Mouse (Mus musculus): ENCODE data around the gene Bcas2. TPM values are rescaled to one million over a fixed set of nuclear protein-coding genes. Genes with fewer than 3 reads are reported as not detected.
A peak's percentile ranks its signal among the peaks of the same experiment; 100 is the strongest.

Gene Bcas2
- total and polyA plus RNA-seq, 3 experiments, result 20.4 to 51.1 (median 47.8) TPM

GRCm38 (mm10) chr3:103221435-103221834 is 50.0 kb downstream of the Bcas2 start:
- 40% methylated on average over 2 of the region's 2 CpGs for WGBS
- no peak for DNase-seq
- Histone ChIP-seq H3K27ac (no peak overlapping the region), H3K36me3 (ENCODE audit: control insufficient read depth, insufficient read depth, low read length) (no peaks in the 10 kb centered on the region), H3K79me2 (replicated peaks; ENCODE audit: control insufficient read depth, insufficient read depth, low read length) (no peaks in the 10 kb centered on the region), H3K4me3 (no peak overlapping the region), H3K4me1 (ENCODE audit: control insufficient read depth, insufficient read depth, low read length) (no peaks in the 10 kb centered on the region), H3K9ac (ENCODE audit: low read depth, low read length) (no peak overlapping the region), H3K27me3 (ENCODE audit: control insufficient read depth, insufficient read depth, low read length) (no peaks in the 10 kb centered on the region)
- intact Hi-C loops (cut with DNase I), result loop anchor here (10.0 kb wide), 1 partner anchor 153 kb away; no protein-coding TSS in a partner anchor
- no peak for TF ChIP-seq POLR2A (IDR thresholded peaks at IDR 0.05; ENCODE audit: insufficient read depth, low read depth, low read length)
- TF ChIP-seq EP300 (IDR thresholded peaks at IDR 0.05; ENCODE audit: insufficient read depth, low read depth, low read length), result no peak
- no peak for TF ChIP-seq CTCF (IDR thresholded peaks at IDR 0.05)

DNA sequence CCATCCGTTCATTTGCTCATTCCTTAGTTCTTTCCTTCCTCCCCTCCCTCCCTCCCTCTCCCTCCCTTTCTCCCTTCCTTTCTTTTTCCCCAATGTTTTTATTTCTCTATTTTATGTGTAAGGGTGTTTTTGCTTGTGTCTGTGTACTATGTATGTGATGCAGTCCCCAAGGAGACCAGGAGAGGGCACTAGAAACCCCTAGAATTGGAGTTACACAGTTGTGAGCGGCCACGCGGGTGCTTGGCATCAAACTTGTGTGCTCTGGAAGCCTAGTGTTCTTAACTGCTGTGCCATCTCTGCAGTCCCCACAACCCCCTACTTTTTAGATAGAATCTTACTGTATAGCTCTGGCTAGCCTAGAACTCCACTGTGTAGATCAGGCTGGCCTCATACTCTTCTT is 52.3 kb downstream of the Bcas2 start:
- no peaks in the 10 kb centered on the region for H3K4me1 ChIP-seq (ENCODE audit: control insufficient read depth, insufficient read depth, low read length)
- no peak overlapping the region for H3K9ac ChIP-seq (ENCODE audit: low read depth, low read length)
- intact Hi-C loops (cut with DNase I), result loop anchor here (10.0 kb wide), 1 partner anchor 151 kb away; no protein-coding TSS in a partner anchor
- TF ChIP-seq POLR2A (IDR thresholded peaks at IDR 0.05; ENCODE audit: insufficient read depth, low read depth, low read length) (no peak), EP300 (IDR thresholded peaks at IDR 0.05; ENCODE audit: insufficient read depth, low read depth, low read length) (no peak), CTCF (IDR thresholded peaks at IDR 0.05) (peak; percentile 49)
- H3K27ac ChIP-seq, result no peak overlapping the region
- H3K27me3 ChIP-seq (ENCODE audit: control insufficient read depth, insufficient read depth, low read length), result no peaks in the 10 kb centered on the region
- 53% methylated on average over 4 of the region's 4 CpGs for WGBS
- no peak overlapping the region for H3K4me3 ChIP-seq
- no peaks in the 10 kb centered on the region for H3K79me2 ChIP-seq (replicated peaks; ENCODE audit: control insufficient read depth, insufficient read depth, low read length)
- no peak for DNase-seq
- no peaks in the 10 kb centered on the region for H3K36me3 ChIP-seq (ENCODE audit: control insufficient read depth, insufficient read depth, low read length)

DNA sequence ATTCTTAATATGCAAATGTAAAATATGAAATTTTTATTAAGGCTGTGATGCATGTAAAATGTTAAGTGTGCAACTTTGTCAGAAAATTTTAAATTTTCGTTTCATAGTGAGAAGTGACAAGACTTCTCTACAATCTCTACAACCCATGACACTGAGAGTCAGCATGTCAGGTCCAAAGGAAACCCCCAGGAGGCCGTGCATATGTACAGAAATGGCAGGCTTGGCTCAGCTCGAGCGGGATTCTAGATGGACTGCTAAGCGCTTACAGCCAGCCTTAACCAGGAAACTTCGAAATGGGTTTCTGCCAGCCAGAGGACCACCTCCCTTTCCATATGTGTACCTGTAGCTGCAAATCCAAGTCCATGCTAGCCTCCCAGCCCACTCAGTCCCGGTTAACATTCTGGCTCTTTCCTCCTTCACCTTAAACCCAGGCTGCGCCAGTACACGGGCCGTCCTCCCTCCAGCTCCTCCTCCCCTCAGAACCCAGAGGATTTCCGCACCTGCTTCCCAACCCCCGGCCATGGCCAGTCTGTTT is 52.8 kb downstream of the Bcas2 start:
- intact Hi-C loops (cut with DNase I), result loop anchor here (10.0 kb wide), 1 partner anchor 151 kb away; no protein-coding TSS in a partner anchor
- H3K9ac ChIP-seq (ENCODE audit: low read depth, low read length), result no peak overlapping the region
- H3K4me3 ChIP-seq, result no peak overlapping the region
- H3K79me2 ChIP-seq (replicated peaks; ENCODE audit: control insufficient read depth, insufficient read depth, low read length), result no peaks in the 10 kb centered on the region
- H3K4me1 ChIP-seq (ENCODE audit: control insufficient read depth, insufficient read depth, low read length), result no peaks in the 10 kb centered on the region
- H3K27ac ChIP-seq, result no peak overlapping the region
- H3K27me3 ChIP-seq (ENCODE audit: control insufficient read depth, insufficient read depth, low read length), result no peaks in the 10 kb centered on the region
- WGBS, result 85% methylated on average over 12 of the region's 12 CpGs
- no peak for DNase-seq
- H3K36me3 ChIP-seq (ENCODE audit: control insufficient read depth, insufficient read depth, low read length), result no peaks in the 10 kb centered on the region
- TF ChIP-seq EP300 (IDR thresholded peaks at IDR 0.05; ENCODE audit: insufficient read depth, low read depth, low read length) (no peak), POLR2A (IDR thresholded peaks at IDR 0.05; ENCODE audit: insufficient read depth, low read depth, low read length) (no peak)

DNA sequence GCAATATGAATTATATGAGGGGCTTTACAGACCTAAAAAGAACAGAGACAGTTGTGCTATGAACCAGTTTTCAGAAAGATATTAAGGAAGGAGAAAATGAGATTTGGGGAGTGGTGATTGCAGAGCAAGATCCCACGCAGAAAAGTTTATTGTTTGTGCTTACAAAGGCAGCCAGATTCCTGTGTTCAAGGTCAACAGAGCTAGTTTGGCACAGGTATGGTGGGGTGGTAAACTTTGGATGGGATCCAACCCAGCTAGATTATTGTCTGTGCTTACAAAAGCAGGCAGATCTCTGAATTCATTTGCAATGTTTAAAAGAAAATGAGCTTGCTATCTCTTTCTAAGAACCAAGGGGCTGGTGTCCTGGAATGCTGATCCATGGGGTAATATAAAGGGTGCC is 56.3 kb downstream of the Bcas2 start:
- Histone ChIP-seq H3K27me3 (ENCODE audit: control insufficient read depth, insufficient read depth, low read length) (no peaks in the 10 kb centered on the region), H3K4me1 (ENCODE audit: control insufficient read depth, insufficient read depth, low read length) (no peaks in the 10 kb centered on the region), H3K79me2 (replicated peaks; ENCODE audit: control insufficient read depth, insufficient read depth, low read length) (no peaks in the 10 kb centered on the region), H3K36me3 (ENCODE audit: control insufficient read depth, insufficient read depth, low read length) (no peaks in the 10 kb centered on the region), H3K4me3 (no peak overlapping the region), H3K27ac (no peak overlapping the region), H3K9ac (ENCODE audit: low read depth, low read length) (no peak overlapping the region)
- no peak for DNase-seq
- intact Hi-C loops (cut with DNase I), result loop anchor here (10.0 kb wide), 1 partner anchor 147 kb away; no protein-coding TSS in a partner anchor
- WGBS, result 85% methylated on average over 1 of the region's 1 CpGs
- TF ChIP-seq CTCF (IDR thresholded peaks at IDR 0.05) (no peak), EP300 (IDR thresholded peaks at IDR 0.05; ENCODE audit: insufficient read depth, low read depth, low read length) (no peak), POLR2A (IDR thresholded peaks at IDR 0.05; ENCODE audit: insufficient read depth, low read depth, low read length) (no peak)

Other genes starting within 250 kb of the Bcas2 start
- gene Sycp1, start 235.6 kb upstream of the Bcas2 start, total RNA-seq (2021), result under 1 TPM in 1 of 2 experiments, not detected in 1; 0.10 TPM
- 0.18 TPM in 1 of 2 replicates, not detected in the other for gene Sycp1, start 235.6 kb upstream of the Bcas2 start, polyA plus RNA-seq (2012; rRNA removed)
- gene Nr1h5, start 207.5 kb upstream of the Bcas2 start, total RNA-seq (2021), result not detected
- gene Nr1h5, start 207.5 kb upstream of the Bcas2 start, polyA plus RNA-seq (2012; rRNA removed), result not detected in 2 replicates
- gene Sike1, start 175.9 kb upstream of the Bcas2 start, total RNA-seq (2021), result 10 to 100 TPM; 65.3 to 66.7 TPM
- gene Sike1, start 175.9 kb upstream of the Bcas2 start, polyA plus RNA-seq (2012; rRNA removed), result 26.4 and 43.7 TPM in 2 replicates
- gene Csde1, start 151.2 kb upstream of the Bcas2 start, total RNA-seq (2021), result 100 to 1,000 TPM; 515 to 591 TPM
- gene Csde1, start 151.2 kb upstream of the Bcas2 start, polyA plus RNA-seq (2012; rRNA removed), result 65.3 and 130 TPM in 2 replicates
- gene Nras, start 113.4 kb upstream of the Bcas2 start, total RNA-seq (2021), result 10 to 100 TPM; 46.7 to 48.3 TPM
- 11.5 and 25.4 TPM in 2 replicates for gene Nras, start 113.4 kb upstream of the Bcas2 start, polyA plus RNA-seq (2012; rRNA removed)
- not detected for gene Ampd1, start 97.6 kb upstream of the Bcas2 start, total RNA-seq (2021)
- gene Ampd1, start 97.6 kb upstream of the Bcas2 start, polyA plus RNA-seq (2012; rRNA removed), result 0.12 TPM in 1 of 2 replicates, not detected in the other
- 1 to 10 TPM; 1.5 to 1.8 TPM for gene Dennd2c, start 69.1 kb upstream of the Bcas2 start, total RNA-seq (2021)
- gene Dennd2c, start 69.1 kb upstream of the Bcas2 start, polyA plus RNA-seq (2012; rRNA removed), result 0.61 and 1.3 TPM in 2 replicates
- 10 to 100 TPM; 13.5 to 14.4 TPM for gene Trim33, start 107.6 kb downstream of the Bcas2 start, total RNA-seq (2021)
- gene Trim33, start 107.6 kb downstream of the Bcas2 start, polyA plus RNA-seq (2012; rRNA removed), result 4.6 and 10.5 TPM in 2 replicates

Measured in heart, adult 2 months (tissue).